ENCODE assay signal across 8 mouse cellular contexts in genomic region chr11:98586087-98586891, GRCm38 (mm10). TPM values are rescaled to one million over a fixed set of nuclear protein-coding genes. Genes with fewer than 3 reads are reported as not detected.
DNase-seq lines count a peak whose midpoint lies in the region; ATAC-seq lines count a peak whose summit lies in the region.

No protein-coding gene starts in this region.

- peak; percentile 30 for DNase-seq in kidney, adult 11 months
- no peak for DNase-seq in kidney, adult 18-20 months
- peak; percentile 41 for DNase-seq in MN1 (ENCODE audit: low spot score)
- peak; percentile 28 for DNase-seq in induced T-regulatory cell, adult 2 months (ENCODE audit: low read depth)
- no peak for DNase-seq in ovary, postnatal 10 days (ENCODE audit: low spot score)
- DNase-seq in urinary bladder, adult 2 months (ENCODE audit: low spot score): no peak

- peak; percentile 29; the same call in 1 of the 2 replicates for ATAC-seq in forebrain, embryonic 13.5 days
- no peak for ATAC-seq in liver, embryonic 15.5 days (ENCODE audit: insufficient read depth)

- H3K4me1 ChIP-seq in forebrain, embryonic 13.5 days: peaks cover 34% of the 10 kb centered on the region
- peaks cover 83% of the 10 kb centered on the region for H3K4me1 ChIP-seq in liver, embryonic 15.5 days (replicated peaks)

- WGBS in forebrain, embryonic 13.5 days: 2% methylated on average over 22 of the region's 22 CpGs
- WGBS in liver, embryonic 15.5 days (ENCODE audit: insufficient replicate concordance): 1% methylated on average over 22 of the region's 22 CpGs

- peak overlapping the region; percentile 75; the same call in 1 of the 2 replicates for H3K27ac ChIP-seq in forebrain, embryonic 13.5 days
- H3K27ac ChIP-seq in liver, embryonic 15.5 days (replicated peaks): peak overlapping the region; percentile 100

- H3K9ac ChIP-seq in forebrain, embryonic 13.5 days: peak overlapping the region; percentile 86
- H3K9ac ChIP-seq in liver, embryonic 15.5 days: peak overlapping the region; percentile 77

- peaks cover 23% of the 10 kb centered on the region for H3K36me3 ChIP-seq in forebrain, embryonic 13.5 days (ENCODE audit: poor library complexity, severe bottlenecking)
- H3K36me3 ChIP-seq in liver, embryonic 15.5 days (replicated peaks): peaks cover 18% of the 10 kb centered on the region

- no peaks in the 10 kb centered on the region for H3K9me3 ChIP-seq in forebrain, embryonic 13.5 days (replicated peaks)
- H3K9me3 ChIP-seq in liver, embryonic 15.5 days (replicated peaks): no peaks in the 10 kb centered on the region

- H3K4me3 ChIP-seq in forebrain, embryonic 13.5 days: peak overlapping the region; percentile 88
- H3K4me3 ChIP-seq in liver, embryonic 15.5 days (replicated peaks): peak overlapping the region; percentile 71

- H3K27me3 ChIP-seq in forebrain, embryonic 13.5 days: peaks cover 8% of the 10 kb centered on the region
- H3K27me3 ChIP-seq in liver, embryonic 15.5 days: no peaks in the 10 kb centered on the region

- H3K4me2 ChIP-seq in forebrain, embryonic 13.5 days: peak overlapping the region; percentile 93
- H3K4me2 ChIP-seq in liver, embryonic 15.5 days: peak overlapping the region; percentile 84

RNA-seq across cellular contexts. Expression of gene Ormdl3, which starts 0.9 kb away (rescaled TPM):
- 77.3 and 88.0 TPM in 2 replicates for polyA plus RNA-seq in forebrain, embryonic 13.5 days (2015; fragmentation: Nextera tagmentation; extraction: Ambion mirVana)
- polyA plus RNA-seq in liver, embryonic 15.5 days (2015; fragmentation: Nextera tagmentation; extraction: Ambion mirVana): 40.6 and 45.4 TPM in 2 replicates
- polyA plus RNA-seq in urinary bladder, adult 2 months (2012; rRNA removed): 57.6 and 63.7 TPM in 2 replicates

RNA-seq across cellular contexts. Expression of gene Lrrc3c, which starts 11.8 kb away (rescaled TPM):
- not detected in 2 replicates for polyA plus RNA-seq in forebrain, embryonic 13.5 days (2015; fragmentation: Nextera tagmentation; extraction: Ambion mirVana)
- polyA plus RNA-seq in liver, embryonic 15.5 days (2015; fragmentation: Nextera tagmentation; extraction: Ambion mirVana): not detected in 2 replicates
- polyA plus RNA-seq in urinary bladder, adult 2 months (2012; rRNA removed): not detected in 2 replicates

RNA-seq across cellular contexts. Expression of gene Zpbp2, which starts 35.4 kb away (rescaled TPM):
- polyA plus RNA-seq in forebrain, embryonic 13.5 days (2015; fragmentation: Nextera tagmentation; extraction: Ambion mirVana): not detected in 2 replicates
- polyA plus RNA-seq in liver, embryonic 15.5 days (2015; fragmentation: Nextera tagmentation; extraction: Ambion mirVana): 0.62 and 0.79 TPM in 2 replicates
- 1.4 and 2.5 TPM in 2 replicates for polyA plus RNA-seq in urinary bladder, adult 2 months (2012; rRNA removed)

RNA-seq across cellular contexts. Expression of gene Gm12355, which starts 39.2 kb away (rescaled TPM):
- polyA plus RNA-seq in forebrain, embryonic 13.5 days (2015; fragmentation: Nextera tagmentation; extraction: Ambion mirVana): 1.2 and 1.3 TPM in 2 replicates
- 0.38 and 0.44 TPM in 2 replicates for polyA plus RNA-seq in liver, embryonic 15.5 days (2015; fragmentation: Nextera tagmentation; extraction: Ambion mirVana)
- polyA plus RNA-seq in urinary bladder, adult 2 months (2012; rRNA removed): 0.47 and 0.52 TPM in 2 replicates

RNA-seq across cellular contexts. Expression of gene Gsdma3, which starts 39.9 kb away (rescaled TPM):
- not detected in 2 replicates for polyA plus RNA-seq in forebrain, embryonic 13.5 days (2015; fragmentation: Nextera tagmentation; extraction: Ambion mirVana)
- not detected in 2 replicates for polyA plus RNA-seq in liver, embryonic 15.5 days (2015; fragmentation: Nextera tagmentation; extraction: Ambion mirVana)
- polyA plus RNA-seq in urinary bladder, adult 2 months (2012; rRNA removed): not detected in 2 replicates

Comparison
In these comparisons a context has a peak if more than half of its experiments do, and no peak if none do; other contexts are left out.
1. DNase-seq: peak in kidney, adult 11 months (single experiment), MN1 (single experiment) and induced T-regulatory cell, adult 2 months (single experiment); none in kidney, adult 18-20 months (single experiment), ovary, postnatal 10 days (single experiment) and urinary bladder, adult 2 months (single experiment).